Mouse (Mus musculus) A20 (cell line): ENCODE data around the gene Rcbtb2.
A peak's percentile ranks its signal among the peaks of the same experiment; 100 is the strongest.

Source experiments
- DNase-seq: peaks from one replicate; pipeline ENCODE4 v3.0.0-alpha.2; 2011; ENCODE audit warnings: low read depth, low spot score

Rcbtb2 gene

DNA sequence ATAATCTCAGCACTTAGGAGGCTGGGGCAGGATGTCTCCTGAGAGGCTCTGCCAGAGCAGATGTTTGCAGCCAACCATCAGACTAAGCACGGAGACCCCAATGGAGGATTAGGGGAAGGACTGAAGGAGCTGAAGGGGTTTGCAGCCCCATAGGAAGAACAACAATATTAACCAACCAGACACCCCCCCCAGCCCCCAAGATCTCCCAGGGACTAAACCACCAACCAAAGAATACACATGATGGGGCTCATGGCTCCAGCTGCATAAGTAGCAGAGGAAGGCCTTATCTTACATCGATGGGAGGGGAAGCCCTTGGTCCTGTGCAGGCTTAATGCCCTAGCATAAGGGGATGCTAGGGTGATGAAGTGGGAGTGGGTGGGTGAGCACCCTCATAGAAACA lies 6.5 kb upstream of the Rcbtb2 start:
- DNase-seq = peak; percentile 51

DNA sequence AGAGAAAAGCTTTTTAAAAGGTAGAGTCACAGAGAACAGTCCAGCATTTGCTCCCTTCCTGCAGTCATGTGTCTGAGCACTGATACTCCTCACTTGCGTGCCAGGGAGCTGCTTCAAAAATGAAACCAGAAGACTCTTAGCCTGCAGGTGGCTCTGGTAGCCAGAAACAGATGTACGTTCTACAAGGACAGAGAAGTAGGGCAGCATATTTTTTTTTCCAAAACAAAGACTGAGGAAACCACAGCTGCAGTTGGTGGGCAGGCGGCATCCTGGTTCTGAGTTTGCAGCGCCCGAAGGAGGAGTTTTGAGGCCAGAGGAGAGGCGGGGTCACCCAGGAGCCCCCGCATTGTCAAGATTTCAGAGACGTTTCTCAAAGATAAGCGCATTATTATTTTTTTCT lies 5.9 kb upstream of the Rcbtb2 start:
- peak; percentile 86 for DNase-seq

DNA sequence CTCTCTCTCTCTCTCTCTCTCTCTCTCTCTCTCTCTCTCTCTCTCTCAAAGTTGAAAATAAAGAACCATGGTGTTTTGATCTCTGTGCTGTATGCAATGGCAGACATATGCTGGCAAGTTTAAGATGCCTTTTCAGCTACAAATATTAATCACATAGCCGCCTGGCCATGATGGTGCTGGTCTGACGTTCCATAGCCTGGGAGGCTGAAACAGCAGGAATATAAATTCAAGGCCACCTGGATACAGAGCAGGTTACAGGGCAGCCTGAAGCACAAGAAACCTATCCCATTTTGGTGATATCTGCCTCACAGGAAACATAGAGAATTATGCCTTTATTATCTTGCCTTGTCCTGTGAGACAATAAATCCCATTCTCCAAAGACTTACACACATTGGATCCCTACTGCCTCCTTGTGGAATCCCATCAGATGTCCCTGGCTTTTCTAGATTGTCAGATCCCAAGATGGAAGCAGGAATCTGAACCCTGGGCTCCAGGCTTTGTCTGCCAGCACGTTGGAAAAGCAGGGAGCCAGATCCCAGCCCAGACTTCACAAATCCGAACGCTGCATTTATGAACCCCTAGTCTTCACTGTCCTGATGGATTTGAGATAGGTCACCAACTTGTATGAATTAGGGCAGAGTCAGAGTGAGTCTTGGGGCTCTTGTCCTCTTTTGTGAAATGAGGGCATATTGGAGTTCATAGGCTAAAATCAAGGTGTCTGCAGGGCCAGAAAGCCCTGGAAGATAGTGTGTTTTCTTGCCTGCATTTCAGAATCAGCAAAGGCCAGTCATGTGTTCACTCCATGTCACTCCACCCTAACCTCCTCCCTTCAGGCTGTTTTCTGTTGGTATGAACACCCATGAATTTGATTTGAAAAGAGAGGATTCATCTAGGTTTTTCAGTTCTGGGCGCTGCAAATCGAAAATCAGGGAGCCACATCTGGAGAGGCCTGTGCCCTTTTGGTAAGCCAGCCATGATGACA lies 5.1 kb upstream of the Rcbtb2 start:
- DNase-seq = no peak

DNA sequence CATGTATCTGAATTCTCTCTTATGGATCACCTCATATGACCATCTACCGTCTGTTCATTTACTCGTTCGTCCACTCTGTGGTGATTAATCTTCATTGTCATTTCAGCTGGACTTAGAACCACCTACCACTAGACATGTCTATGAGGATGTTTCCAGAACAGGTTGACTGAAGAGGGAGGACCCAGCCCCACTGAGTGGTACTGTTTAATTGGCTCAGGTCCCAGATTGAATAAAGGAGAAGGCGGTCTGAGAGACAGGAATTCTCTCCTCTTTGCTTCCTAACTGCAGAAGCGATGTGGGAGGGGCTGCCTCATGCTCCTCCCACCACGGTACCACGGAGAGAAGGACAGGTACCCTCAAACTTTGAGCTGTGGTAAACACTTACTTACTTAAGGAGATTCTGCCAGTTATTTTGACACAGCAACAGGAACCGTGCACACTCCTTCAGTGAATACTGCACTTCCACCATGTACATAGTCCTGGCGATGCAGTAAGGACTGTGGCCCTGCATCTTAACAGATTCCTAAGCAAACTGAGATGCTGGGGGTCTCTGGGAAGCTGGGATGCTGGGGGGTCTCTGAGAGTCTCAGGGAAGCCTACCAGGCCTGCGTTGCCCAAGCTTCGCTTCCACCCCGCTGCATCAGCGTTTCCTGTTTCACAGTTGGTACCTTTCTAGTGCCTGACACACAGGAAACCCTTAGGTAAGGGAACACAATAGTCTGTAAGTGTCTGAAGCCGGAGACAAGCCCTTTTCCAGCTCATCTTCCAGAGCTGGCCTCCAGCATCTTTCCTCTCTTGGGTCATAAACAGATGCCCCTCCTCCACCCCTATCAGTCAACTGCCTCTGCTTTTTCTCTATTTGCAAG lies 4.1 kb upstream of the Rcbtb2 start:
- DNase-seq = no peak

DNA sequence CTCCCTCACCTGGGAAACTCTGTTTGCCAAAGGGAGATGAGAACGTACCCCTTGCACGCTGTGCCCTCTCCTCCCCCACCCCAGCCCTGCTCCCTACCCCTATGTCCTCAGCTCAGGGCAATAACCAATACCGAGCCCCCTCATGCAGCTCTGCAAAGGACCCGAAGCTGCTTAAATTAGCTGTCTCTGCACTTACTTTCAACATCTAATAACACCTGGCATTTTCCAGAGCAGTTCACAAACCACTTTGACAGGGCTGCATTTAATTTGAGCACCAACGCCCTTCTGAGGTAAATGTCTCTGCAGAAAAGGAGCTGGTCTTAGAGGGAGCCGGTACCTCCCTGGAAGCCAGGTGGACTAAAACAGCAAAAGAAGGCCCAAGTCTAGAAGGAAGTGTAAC lies 3.4 kb upstream of the Rcbtb2 start:
- DNase-seq = peak; percentile 50

DNA sequence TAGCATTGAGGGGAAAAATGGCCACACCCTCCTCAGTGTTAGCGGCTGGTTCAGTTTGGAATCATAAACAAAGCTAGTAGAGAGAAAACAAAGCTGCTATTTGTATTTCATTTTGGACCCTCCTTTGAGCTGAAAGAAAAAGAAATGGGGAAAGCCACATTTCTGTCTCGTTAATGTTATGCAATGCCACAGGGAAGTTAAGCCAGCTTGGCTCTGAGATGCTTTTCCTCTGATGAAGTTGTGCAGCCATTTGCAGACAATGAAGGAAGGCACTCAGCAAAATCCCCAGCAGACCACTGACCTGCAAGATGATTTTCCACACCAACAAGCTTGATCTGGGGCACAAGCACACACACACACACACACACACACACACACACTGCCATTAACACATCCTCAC lies 2.9 kb upstream of the Rcbtb2 start:
- DNase-seq = no peak

DNA sequence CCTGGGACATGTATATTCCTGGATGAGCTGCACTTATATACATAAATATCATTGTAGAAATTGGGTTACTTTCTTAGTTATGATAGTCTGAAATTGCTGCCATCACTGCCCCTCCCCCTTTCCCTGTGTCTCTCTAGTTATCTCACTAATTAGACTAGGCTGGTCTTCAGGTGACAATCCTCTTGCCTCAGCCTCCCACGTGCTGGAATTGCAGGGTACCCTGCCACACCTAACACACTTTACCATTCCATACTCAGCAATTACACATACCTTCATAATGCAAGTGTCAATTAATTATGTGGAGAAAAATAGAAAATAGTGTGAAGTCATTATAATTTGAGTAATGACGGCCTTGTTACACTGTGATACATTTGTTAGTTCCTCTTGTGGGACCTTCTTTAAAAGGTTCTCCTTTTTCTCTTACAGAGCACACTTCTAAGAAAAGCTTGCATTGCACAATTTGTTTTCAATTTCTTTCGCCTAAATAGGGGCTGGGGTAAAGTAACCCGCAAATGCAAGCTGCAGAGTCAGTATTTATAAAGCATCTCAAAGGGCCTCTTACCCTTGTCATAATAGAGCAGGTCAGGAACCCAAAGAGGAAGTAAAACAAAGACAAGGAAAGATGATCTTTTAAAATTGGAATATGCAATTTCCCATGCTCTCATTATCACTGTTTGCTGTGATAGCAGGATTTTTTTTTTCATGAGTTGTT lies 470 bp upstream of the Rcbtb2 start:
- DNase-seq = peak; percentile 84

DNA sequence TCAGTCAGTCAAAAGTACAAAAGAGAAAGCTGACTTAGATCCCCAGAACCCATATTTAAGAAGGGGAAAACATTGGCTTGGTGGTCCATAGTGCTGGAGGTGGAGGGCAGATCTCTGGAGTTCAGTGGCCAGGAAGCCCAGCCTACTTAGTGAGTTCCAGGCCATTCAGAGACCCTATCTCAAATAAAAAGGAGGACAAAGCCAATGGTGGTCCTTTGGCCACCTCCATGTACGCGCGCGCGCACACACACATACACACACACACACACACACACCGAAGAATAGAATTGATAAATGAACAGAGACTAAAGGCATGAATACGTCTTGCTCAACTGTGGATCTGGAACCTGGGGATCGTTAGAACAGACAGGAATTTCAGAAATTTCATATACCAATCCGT lies 544 bp downstream of the Rcbtb2 start:
- peak; percentile 73 for DNase-seq

DNA sequence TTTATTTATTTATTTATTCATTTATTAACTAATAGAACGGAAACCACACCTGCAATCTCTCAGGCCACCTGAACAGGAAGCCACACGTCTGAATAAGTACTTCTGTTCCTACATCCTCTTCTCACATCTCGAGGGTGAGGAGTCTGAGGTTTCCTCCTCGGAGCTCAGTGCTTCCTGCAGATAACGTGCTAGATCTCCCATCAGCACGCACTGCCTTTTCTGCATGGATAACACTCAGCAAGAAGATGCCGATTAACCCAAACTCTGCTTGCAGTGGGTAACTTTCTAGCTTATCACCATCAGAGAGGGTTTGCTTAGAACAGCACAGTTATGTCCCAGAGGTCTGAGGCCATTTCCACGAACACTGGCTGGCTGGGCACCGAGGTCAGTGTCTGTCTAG lies 949 bp downstream of the Rcbtb2 start:
- DNase-seq = peak; percentile 79

DNA sequence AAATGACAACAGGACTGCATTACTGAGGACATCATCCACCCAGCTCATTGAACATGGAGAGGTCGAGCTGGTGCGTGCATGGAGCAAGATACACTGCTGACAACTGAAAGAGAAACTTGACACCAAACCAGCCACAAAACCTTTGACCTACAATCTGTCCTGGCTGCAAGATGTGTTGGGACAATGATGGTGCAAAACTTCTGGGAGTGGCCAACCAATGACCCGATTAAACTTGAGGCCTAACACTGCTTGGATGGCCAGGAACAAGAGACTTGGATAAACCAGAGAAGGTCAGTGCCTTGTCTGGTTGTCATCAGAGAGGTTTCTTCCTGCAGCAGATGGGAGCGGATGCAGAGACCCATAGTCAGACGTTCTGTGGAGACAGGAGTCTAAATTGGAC lies 7.7 kb downstream of the Rcbtb2 start:
- no peak for DNase-seq

DNA sequence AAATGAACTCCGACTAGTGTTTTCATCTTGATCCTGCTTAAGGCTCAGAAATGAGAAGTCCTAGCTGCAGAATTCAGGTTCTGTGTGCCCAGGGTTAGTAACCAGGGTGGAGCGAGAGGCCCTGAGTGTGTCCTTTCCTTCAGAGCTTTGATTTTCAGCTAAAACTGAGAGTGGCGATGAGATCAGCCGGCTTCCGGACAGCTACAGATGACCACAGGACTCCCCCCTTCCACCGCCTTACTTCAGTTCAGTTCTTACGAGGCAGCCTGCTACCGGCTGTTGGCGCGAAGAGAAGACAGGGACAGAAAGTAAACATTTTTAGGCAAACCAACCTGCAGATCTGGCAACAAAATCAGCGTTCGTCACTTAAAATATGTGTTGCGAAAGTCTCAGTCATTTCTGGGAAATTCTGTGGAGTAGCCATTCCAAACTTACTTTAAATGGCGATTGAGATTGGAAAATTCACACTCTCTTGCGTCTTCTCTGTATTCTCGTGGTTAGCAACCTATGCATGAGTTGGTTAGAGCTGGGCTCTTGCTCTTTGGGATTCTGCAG lies 9.1 kb downstream of the Rcbtb2 start:
- DNase-seq = no peak

DNA sequence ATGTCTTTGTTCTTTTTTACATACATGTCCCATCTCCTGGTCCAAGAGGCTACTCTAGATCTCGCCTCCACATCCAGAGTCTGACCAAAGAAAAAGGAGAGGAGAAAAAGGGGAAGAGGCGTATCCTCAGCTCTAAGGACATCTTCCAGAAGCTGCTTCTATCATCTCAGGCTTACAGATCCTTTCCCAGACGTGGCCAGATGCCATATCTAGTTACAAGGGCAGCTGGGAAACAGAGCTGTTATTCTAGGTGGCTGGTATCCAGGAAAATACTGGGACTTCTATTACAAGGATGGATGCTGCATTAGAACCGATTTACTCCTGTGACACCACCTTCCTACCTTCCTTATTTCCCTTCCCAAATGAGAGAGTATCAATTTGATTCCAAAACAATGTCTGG lies 9.9 kb downstream of the Rcbtb2 start:
- DNase-seq = no peak

DNA sequence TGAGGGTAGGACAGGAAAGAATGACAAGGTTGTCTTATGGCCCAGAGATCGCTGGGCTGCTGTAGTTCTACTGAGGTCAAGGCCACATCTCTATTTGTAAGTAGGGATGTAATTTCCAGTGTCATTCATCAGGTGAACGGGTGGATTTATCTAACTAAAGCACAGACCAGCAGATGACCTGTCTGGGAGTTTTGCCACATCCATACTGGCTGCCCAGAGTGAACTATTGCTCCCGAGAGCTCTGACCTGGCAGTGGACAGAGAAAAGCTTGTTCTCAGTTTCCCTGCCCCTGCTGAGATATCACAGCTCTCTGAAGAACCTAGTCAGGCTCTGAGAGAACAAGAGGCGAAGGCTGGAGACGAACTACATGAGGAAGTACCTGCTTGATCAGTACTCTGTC lies 14.4 kb downstream of the Rcbtb2 start:
- no peak for DNase-seq

DNA sequence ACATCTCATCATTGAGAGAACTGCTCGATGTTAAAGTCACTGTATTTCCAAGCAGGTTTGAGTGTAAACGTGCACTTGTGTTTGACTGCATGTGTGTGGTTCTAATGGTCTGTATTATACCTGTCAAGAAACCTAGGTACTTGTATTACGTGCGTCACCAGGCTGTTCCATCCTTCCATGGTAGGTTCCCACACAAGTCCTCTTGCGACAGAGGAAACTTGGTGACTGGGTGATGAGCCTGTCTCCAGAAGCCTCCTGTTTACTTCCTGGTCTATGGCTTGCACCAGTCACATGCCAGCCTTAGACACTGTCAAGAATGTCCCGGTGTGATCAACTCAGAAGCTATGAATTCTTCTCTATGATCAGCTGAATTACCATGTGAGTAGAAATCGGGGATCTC lies 15.6 kb downstream of the Rcbtb2 start:
- no peak for DNase-seq

DNA sequence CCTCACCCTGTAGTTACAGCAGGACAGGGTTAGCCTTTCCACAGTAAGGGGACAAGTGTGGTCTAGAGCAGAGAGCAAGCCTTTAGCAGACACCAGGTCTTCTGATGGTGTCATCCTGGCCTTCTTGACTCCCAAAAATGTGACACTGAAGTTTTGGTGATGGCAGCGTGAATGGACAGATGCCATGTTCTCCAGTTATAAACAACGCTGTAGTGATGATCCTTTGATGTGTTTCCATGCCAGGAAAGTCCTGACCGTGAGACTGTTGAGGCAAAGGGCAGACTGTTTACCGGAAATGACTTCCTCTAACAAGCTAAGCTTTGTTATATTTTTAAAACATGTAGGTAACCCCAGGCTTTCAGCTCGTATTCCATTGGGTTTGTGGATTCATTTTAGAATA lies 17.0 kb downstream of the Rcbtb2 start:
- DNase-seq = no peak

DNA sequence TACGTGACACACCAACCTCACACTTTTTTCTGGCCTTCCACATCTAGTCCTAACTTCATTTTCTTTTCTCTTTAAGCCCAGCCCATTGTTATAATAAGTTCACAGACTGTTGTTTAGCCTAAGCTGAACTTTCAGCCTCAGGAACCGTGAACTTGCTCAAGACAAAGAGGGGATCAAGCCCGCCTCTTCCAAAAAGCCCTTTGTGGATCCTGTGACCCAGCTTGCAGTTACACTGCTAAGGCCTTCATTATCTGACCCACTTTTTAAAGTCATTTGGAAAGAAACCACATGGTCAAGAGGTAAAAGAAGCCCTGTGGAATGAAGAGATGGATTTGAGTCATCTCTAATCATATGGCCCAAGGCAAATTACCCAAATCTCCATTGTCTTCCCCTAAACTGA lies 19.0 kb downstream of the Rcbtb2 start:
- DNase-seq = no peak

DNA sequence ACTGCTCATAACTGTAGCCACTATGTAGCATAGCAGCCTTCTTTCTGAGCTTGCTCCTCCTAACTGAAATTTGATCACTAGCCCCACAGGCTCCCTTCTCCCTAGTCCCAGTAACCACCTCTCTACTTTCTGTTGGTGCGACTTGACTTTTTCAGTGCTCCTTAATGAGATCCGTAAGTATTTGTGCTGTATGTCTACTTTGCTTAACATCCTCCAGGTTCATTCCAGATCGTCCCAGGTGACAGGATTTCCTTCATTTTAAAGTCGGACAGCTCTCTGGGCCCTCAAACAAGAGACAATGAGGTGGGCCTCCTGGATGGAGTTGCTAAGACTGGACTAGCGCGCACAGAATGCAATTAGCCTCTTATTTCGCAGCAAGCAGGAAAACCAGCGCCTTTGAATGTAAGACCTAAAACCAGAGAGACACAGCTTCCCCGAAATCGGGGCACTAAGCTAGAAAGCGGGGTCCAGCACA lies 19.6 kb downstream of the Rcbtb2 start:
- no peak for DNase-seq

DNA sequence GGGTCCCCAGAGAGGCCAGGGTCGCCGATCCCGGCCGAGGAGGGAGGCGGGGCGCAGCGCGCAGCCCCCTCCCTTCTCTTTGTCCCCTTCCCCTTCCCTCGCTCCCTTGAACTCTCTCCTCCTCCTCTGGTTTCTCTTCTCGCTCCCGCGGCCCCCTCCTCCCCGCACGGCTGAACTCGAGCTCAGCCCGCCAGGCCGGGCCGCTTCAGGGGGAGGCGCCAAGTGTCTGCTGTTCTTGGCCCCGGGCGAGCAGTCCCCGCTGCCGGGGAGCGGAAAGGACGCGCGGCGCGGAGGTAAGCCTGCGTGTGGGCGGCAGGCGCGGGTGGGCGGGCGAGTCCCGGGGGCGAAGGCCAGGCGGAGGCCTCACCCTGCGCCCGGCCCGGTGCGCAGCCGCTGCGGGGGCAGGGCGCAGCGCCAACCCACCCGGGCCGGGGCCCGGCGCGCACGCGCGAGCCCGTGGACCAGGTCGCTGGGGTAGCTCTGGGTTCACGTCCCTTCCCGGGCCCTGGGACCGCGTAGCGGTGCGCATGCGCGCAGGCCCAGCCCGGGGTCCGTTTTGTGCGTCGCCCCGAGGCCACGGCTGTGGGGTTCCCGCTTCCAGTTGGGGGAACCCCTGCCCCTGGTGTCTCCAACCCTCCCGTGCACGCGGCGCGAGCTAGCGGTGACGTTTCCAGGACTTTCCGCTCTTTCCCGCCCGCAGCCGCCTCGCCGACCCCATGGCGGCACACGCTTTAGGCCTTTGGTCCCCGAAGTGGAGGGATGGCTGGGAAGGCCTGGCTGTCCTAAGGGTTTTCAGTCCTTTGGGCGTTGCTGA lies 20.3 kb downstream of the Rcbtb2 start:
- DNase-seq = peak; percentile 89

DNA sequence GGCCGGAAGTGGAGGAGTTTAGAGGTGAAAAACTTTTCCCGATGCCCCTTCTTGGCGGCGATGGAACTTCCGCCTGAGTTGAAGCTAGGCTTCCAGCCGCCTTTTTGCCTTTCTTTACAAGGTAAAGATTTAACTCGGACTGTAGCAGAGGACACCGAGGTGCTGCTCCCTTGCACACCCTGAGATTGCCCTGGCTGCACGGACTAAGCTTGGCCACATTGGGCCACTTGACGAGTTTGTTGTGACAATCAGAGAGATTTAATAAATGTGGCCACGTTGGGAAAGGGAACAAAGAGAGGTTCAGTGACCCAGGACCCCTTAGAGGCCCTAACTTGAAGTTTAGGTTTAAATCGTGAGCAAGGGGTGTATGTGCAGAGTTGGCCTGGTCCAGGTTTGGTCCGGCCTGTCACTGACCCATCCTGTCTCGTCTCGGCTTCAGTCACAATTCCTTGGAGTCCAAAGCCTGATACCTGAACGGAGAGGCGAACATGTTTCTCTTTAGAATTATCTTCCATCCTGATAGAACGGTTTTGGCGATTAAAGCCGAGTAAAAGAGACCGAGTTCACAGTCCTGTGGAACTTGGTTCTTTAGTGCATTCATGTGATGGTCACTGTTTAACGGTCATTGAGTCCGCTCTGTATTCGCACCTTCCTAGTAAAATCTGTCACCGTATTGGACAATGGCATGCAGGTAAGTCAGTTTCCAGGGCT lies 21.0 kb downstream of the Rcbtb2 start:
- no peak for DNase-seq

DNA sequence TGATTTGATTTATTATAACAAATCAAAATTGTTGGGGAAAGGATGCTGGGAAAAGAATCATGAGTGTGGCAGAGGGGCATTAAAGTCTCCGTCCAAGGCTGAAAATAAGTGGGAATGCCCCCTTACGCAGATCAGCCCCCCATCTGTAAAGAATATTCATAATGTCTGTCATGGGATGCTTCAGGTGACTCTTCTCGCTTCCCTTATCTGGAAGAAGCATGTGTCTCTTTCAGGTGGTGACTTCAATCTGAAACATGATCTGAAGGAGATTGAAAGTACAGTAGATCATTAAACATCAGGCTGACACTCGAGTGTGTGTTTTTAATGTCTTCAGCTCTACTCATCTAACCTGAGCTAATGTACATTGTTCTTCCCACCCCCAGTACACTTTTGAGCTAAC lies 22.7 kb downstream of the Rcbtb2 start:
- no peak for DNase-seq
